Comparison of ENCODE assay signal across 15 mouse cellular contexts in genomic region chr14:26557581-26557980, GRCm38 (mm10). TPM values are rescaled to one million over a fixed set of nuclear protein-coding genes. Genes with fewer than 3 reads are reported as not detected.
DNase-seq lines count a peak whose midpoint lies in the region; ATAC-seq and TF ChIP-seq lines count a peak whose summit lies in the region.
"Had no signal": no experiment of that assay in that cellular context is flagged by ENCODE, and none has a peak within 500 bp of the region (broad histone marks: within the 10 kb centered on the region; RNA-seq: fewer than 3 reads in every experiment).

No protein-coding gene starts in this region.

- H3K79me2 ChIP-seq in liver, adult 2 months (ENCODE audit: control insufficient read depth, insufficient read depth, low read length), result no peaks in the 10 kb centered on the region

- peak overlapping the region; percentile 15; the same call in 1 of the 2 replicates for H3K27ac ChIP-seq in liver, adult 2 months (replicated peaks; ENCODE audit: insufficient read depth, low read depth, low read length)
- no peak overlapping the region for H3K27ac ChIP-seq in liver, embryonic 11.5 days (ENCODE audit: low read depth, low read length)
- 0 out of 2 replicates have a peak overlapping the region, but pooled peaks have one; percentile 31 for H3K27ac ChIP-seq in kidney, postnatal 0 days
- H3K27ac ChIP-seq: heart, embryonic 13.5 days; hindbrain, embryonic 13.5 days; limb, embryonic 15.5 days; macrophage; neural tube, embryonic 15.5 days had no signal

- H3K27me3 ChIP-seq in liver, adult 2 months (ENCODE audit: control insufficient read depth, insufficient read depth, low read length), result no peaks in the 10 kb centered on the region
- no peaks in the 10 kb centered on the region for H3K27me3 ChIP-seq in liver, embryonic 11.5 days (replicated peaks; ENCODE audit: control insufficient read depth, insufficient read depth, low read length)
- no peaks in the 10 kb centered on the region for H3K27me3 ChIP-seq in kidney, postnatal 0 days (ENCODE audit: insufficient read depth, low read length)
- H3K27me3 ChIP-seq: heart, embryonic 13.5 days; hindbrain, embryonic 13.5 days; limb, embryonic 15.5 days; neural tube, embryonic 15.5 days had no signal

- H3K4me3 ChIP-seq in liver, adult 2 months (ENCODE audit: insufficient read depth, low read depth, low read length), result no peak overlapping the region
- no peak overlapping the region for H3K4me3 ChIP-seq in liver, embryonic 11.5 days (ENCODE audit: low read depth, low read length)
- no peak overlapping the region for H3K4me3 ChIP-seq in kidney, postnatal 0 days (replicated peaks; ENCODE audit: low read depth, low read length)
- H3K4me3 ChIP-seq: heart, embryonic 13.5 days; hindbrain, embryonic 13.5 days; limb, embryonic 15.5 days; neural tube, embryonic 15.5 days had no signal

- H3K4me2 ChIP-seq in liver, embryonic 11.5 days, result no peak overlapping the region
- H3K4me2 ChIP-seq in kidney, postnatal 0 days (ENCODE audit: low read length), result no peak overlapping the region
- H3K4me2 ChIP-seq: heart, embryonic 13.5 days; hindbrain, embryonic 13.5 days; limb, embryonic 15.5 days; neural tube, embryonic 15.5 days had no signal

- no peaks in the 10 kb centered on the region for H3K36me3 ChIP-seq in liver, adult 2 months (ENCODE audit: control insufficient read depth, insufficient read depth, low read length)
- no peaks in the 10 kb centered on the region for H3K36me3 ChIP-seq in liver, embryonic 11.5 days (ENCODE audit: control insufficient read depth, insufficient read depth, low read length)
- no peaks in the 10 kb centered on the region for H3K36me3 ChIP-seq in kidney, postnatal 0 days (ENCODE audit: insufficient read depth, low read length)
- H3K36me3 ChIP-seq: heart, embryonic 13.5 days; hindbrain, embryonic 13.5 days; limb, embryonic 15.5 days; neural tube, embryonic 15.5 days had no signal

- H3K9me3 ChIP-seq in liver, embryonic 11.5 days (ENCODE audit: control insufficient read depth, low read length), result no peaks in the 10 kb centered on the region
- H3K9me3 ChIP-seq in kidney, postnatal 0 days (replicated peaks; ENCODE audit: low read length), result no peaks in the 10 kb centered on the region
- H3K9me3 ChIP-seq: limb, embryonic 15.5 days; neural tube, embryonic 15.5 days had no signal

- TF ChIP-seq POLR2A in liver, adult 2 months (IDR thresholded peaks at IDR 0.05; ENCODE audit: extremely low read depth, insufficient read depth, low read length), result no peak

- DNase-seq in liver, adult 2 months (ENCODE audit: extremely low read depth, low read depth, low spot score), result no peak
- DNase-seq in liver, embryonic 11.5 days (ENCODE audit: low spot score), result no peak
- DNase-seq in embryo, embryonic 10 days (ENCODE audit: low spot score), result peak; percentile 42
- peak; percentile 84 for DNase-seq in kidney, postnatal 0 days (ENCODE audit: low spot score)
- DNase-seq in yolk sac, embryonic 10.5 days (ENCODE audit: low spot score), result peak; percentile 32
- no peak for DNase-seq in thymus, postnatal 14 days
- no peak for DNase-seq in heart, postnatal 14 days
- DNase-seq: cerebellum, adult 9-11 months; forebrain, postnatal 0 days; gastrocnemius, postnatal 25 days had no signal

- H3K9ac ChIP-seq in liver, adult 2 months (ENCODE audit: low read depth, low read length), result no peak overlapping the region
- no peak overlapping the region for H3K9ac ChIP-seq in liver, embryonic 11.5 days (ENCODE audit: low read depth, low read length)
- H3K9ac ChIP-seq in kidney, postnatal 0 days (ENCODE audit: low read depth, low read length), result no peak overlapping the region
- H3K9ac ChIP-seq: forebrain, postnatal 0 days; heart, embryonic 13.5 days; hindbrain, embryonic 13.5 days; limb, embryonic 15.5 days; neural tube, embryonic 15.5 days had no signal

- no peak for ATAC-seq in liver, embryonic 11.5 days (replicated peaks; ENCODE audit: low FRiP score)
- ATAC-seq in kidney, postnatal 0 days (replicated peaks; ENCODE audit: low FRiP score, low read depth), result no peak; the same call in 1 of the 2 replicates
- ATAC-seq: forebrain, postnatal 0 days had no signal

- WGBS in liver, adult 2 months, result 59% methylated on average over 1 of the region's 1 CpGs
- WGBS in liver, embryonic 11.5 days, result 59% methylated on average over 1 of the region's 1 CpGs
- WGBS in kidney, postnatal 0 days, result 12% methylated on average over 1 of the region's 1 CpGs

- TF ChIP-seq CTCF in liver, adult 2 months (IDR thresholded peaks at IDR 0.05; ENCODE audit: low read depth, low read length), result no peak
- no peak for TF ChIP-seq CTCF in kidney, postnatal 0 days (IDR thresholded peaks at IDR 0.05; ENCODE audit: low read depth)

- intact Hi-C loops in heart, postnatal 14 days (cut with DNase I), result no loop called here

- H3K4me1 ChIP-seq in liver, adult 2 months (ENCODE audit: control insufficient read depth, insufficient read depth, low read length), result no peaks in the 10 kb centered on the region; the same call in 1 of the 2 replicates
- peaks cover 3% of the 10 kb centered on the region; the same call in 1 of the 2 replicates for H3K4me1 ChIP-seq in liver, embryonic 11.5 days (replicated peaks; ENCODE audit: control insufficient read depth, insufficient read depth, low read length)
- no peaks in the 10 kb centered on the region for H3K4me1 ChIP-seq in kidney, postnatal 0 days (replicated peaks; ENCODE audit: insufficient read depth, low read length)
- H3K4me1 ChIP-seq: hindbrain, embryonic 13.5 days; limb, embryonic 15.5 days; neural tube, embryonic 15.5 days had no signal

RNA-seq across cellular contexts. Expression of gene Dennd6a, which starts 16.1 kb away (rescaled TPM):
- total RNA-seq in liver, adult 2 months (2014; rRNA removed), result 18.5 and 19.7 TPM in 2 replicates
- polyA plus RNA-seq in liver, adult 2 months (2012; rRNA removed), result 6.2 and 6.3 TPM in 2 replicates
- 24.8 and 27.8 TPM in 2 replicates for polyA plus RNA-seq in liver, embryonic 11.5 days (2014; fragmentation: Nextera tagmentation; extraction: Ambion mirVana)
- 29.2 and 33.6 TPM in 2 replicates for polyA plus RNA-seq in kidney, postnatal 0 days (2015; fragmentation: Nextera tagmentation; extraction: Ambion mirVana)
- 10 to 100 TPM; 21.0 to 22.6 TPM for total RNA-seq in heart, postnatal 14 days (2021)

RNA-seq across cellular contexts. Expression of gene Slmap, which starts 22.9 kb away (rescaled TPM):
- total RNA-seq in liver, adult 2 months (2014; rRNA removed), result 43.8 and 50.8 TPM in 2 replicates
- polyA plus RNA-seq in liver, adult 2 months (2012; rRNA removed), result 10.4 and 10.5 TPM in 2 replicates
- polyA plus RNA-seq in liver, embryonic 11.5 days (2014; fragmentation: Nextera tagmentation; extraction: Ambion mirVana), result 27.5 and 28.4 TPM in 2 replicates
- 22.9 and 24.3 TPM in 2 replicates for polyA plus RNA-seq in kidney, postnatal 0 days (2015; fragmentation: Nextera tagmentation; extraction: Ambion mirVana)
- total RNA-seq in heart, postnatal 14 days (2021), result 100 to 1,000 TPM; 250 to 282 TPM

Comparison
In these comparisons a context has a peak if more than half of its experiments do, and no peak if none do; other contexts are left out.
1. DNase-seq: peak in embryo, embryonic 10 days (single experiment), kidney, postnatal 0 days (single experiment) and yolk sac, embryonic 10.5 days (single experiment); none in liver, adult 2 months (single experiment), liver, embryonic 11.5 days (single experiment), thymus, postnatal 14 days (single experiment) and heart, postnatal 14 days (0 of 2).